Mouse (Mus musculus) right cerebral cortex, adult 18-20 months (tissue): ENCODE results near the gene Hspb8.
"Not testable (repeated sequence)": the region's sequence is repeated elsewhere in the genome, so short reads cannot be mapped to it uniquely, and the experiment has no call there.

ENCODE experiments used
- DNase-seq: peaks from one replicate; pipeline ENCODE4 v3.0.0; 2022; ENCODE audit warnings: mixed read lengths

Hspb8 gene

DNA sequence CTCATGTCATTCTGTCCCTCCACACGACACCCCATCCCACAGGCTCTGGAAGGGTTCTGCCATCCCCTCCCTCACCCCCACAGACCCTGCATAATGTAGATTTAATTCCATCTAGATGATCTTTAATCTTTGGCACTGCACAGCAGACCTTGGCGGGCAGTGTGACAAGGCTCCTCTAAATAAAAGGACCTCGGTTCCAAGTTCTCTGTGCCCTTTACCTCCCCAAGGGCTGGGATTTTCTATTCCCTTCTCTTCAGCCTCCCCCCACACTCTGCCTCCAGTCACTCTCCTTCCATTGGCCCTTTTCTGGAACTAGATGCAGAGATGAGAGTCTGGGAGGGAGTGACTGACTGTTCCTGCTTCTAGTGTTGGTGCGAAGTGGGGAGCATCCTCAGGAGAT lies 33.3 kb downstream of the Hspb8 start:
- no peak for DNase-seq

DNA sequence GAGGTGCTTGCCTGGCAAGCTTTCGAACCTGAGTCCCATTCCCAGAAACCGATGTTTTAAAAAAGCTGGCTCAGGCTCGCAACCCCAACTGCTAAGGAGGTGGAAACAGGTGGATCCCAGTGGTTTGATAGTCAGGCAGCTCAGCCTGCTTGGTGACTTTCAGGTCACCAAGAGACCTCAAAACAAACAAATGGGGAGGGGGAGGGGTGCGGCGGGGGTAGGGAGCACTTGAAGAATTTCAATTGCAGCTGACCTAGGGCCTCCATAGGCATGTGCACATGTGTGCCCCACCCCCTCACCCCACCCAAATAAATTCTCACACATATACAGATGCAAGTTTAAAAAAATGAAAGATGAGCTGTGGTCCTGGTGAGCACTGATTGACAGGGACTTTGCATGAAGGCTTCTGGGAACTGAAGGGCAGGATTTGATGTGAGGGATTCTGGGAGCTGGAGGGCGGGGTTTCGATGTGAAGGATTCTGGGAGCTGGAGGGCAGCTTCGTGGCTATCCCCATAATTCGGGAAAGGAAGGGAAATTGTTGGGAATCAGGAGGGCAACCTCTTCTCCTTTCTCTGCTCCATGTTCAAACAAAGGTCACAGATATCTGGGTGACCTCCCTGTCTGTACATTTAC lies 35.2 kb downstream of the Hspb8 start:
- DNase-seq: no peak

DNA sequence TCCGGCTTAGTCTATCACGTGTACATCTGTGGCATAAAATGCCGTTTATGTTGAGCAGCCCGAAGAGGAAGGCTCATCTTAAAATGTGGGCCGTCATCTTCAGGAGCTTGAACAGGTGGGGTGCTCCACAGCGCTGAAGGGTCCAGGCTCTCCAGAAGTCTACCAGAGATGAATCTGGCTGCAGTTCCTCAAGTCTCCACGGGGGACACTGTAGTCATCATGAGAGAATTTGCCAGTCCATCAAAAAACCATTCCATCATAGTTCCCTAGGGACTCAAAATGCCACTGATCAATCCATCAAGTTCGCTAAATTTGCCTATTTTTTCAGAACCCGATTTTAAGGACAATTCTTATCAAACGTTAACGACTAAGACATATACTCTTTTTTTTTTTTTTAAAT lies 36.6 kb downstream of the Hspb8 start:
- DNase-seq: peak; percentile 44

GRCm38 (mm10) chr5:116382646-116383045 lies 40.0 kb downstream of the Hspb8 start:
- not testable (repeated sequence) for DNase-seq

DNA sequence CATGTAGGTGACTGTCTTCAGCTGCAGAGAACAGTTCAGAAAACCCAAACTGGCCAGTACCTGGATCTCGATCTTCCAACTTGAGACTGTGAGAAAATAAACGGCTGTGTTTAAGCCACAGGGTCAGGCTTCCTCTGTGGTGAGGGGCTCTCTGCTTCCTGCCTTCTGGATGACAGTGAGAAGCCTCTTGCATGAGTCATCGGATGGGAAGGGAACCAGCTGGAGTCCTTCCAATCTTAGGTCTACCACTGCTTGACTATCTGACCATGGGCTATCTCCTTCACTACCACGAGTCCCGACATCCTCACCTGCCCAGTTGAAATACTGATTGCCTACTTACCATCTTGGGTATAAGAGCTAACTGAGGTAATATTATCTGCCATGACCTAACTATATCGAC lies 40.9 kb downstream of the Hspb8 start:
- no peak for DNase-seq

DNA sequence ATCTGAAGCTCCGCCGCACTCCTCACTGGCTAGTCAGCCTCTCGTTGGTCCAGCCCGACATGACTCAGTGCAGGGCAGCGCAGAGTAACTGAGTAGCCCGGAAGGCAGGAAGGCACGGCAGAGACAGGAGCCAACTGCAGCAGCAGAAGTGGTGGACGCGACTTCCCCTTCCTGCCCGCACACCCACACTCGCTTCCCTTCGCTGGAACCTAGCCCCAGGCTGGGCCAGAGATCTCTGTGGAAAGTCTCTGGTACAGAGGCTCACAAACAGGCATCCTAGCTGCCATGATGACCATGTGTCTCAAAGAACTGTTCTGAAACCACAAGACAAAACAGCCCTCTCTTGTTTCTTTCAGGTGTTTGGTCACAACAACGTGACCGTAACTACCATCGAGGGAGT lies 41.4 kb downstream of the Hspb8 start:
- DNase-seq: no peak

GRCm38 (mm10) chr5:116380384-116380783 lies 42.3 kb downstream of the Hspb8 start:
- DNase-seq: no peak

GRCm38 (mm10) chr5:116378872-116379271 lies 43.8 kb downstream of the Hspb8 start:
- DNase-seq: no peak

- DNase-seq: no peak
Observed at GRCm38 (mm10) chr5:116367923-116368322, 54.7 kb downstream of the Hspb8 start.

- DNase-seq: no peak
Observed at GRCm38 (mm10) chr5:116366889-116367682, 55.6 kb downstream of the Hspb8 start.

GRCm38 (mm10) chr5:116361342-116361741 lies 61.3 kb downstream of the Hspb8 start:
- DNase-seq: no peak

DNA sequence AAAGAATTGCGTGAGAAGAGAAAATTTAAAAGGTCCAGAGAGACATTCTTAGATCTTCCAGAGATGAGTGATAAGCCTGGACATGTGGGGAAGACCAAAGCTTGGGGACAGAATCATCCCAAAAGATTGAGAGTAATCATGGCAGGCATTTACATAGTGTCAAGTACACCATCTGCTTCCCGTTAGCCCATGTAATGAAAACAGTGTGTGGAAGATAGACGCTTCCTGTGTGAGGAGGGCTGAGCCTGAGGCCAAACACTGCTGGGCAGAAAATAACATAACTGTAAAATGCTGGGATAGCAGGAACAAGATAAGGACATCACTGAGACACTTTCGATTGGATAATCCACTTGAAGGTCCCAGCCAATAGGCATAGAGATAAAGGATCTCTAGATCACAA lies 61.9 kb downstream of the Hspb8 start:
- no peak for DNase-seq
